Mouse (Mus musculus) heart, postnatal 0 days (tissue): ENCODE measurements around the gene P4ha1.

ENCODE experiments used
- CTCF ChIP-seq: IDR thresholded peaks from 2 replicates; pipeline ENCODE4 v1.5.1; 2016; ENCODE audit warnings: antibody characterized with exemption, control low read depth, low read depth
- EP300 ChIP-seq: IDR thresholded peaks from 2 replicates; pipeline ENCODE4 v1.6.1; 2016; ENCODE audit warnings: antibody characterized with exemption, low read depth

DNA sequence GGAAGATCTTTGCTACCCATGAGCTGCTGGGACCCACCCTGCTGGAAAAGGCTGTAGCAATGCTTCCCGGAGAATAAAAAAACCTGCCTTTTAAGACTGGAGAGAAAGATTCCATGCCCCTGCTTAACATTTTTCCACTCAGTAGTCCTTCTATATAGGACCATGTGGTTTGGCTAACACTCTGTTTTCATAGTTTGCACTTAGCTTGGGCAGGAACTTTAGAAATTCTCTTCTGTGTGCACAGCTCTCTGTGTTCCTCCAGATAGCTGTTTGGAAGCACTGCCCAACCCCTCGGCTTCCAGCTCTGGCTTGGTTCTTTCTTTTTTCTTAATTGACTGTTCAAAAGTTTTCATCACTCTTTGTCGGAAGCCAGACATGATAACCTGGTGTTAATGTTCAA is 93.5 kb downstream of the P4ha1 start:
- TF ChIP-seq EP300 (no peak), CTCF (no peak)
